Mouse (Mus musculus) stomach, postnatal 0 days (tissue): Measurements from ENCODE around the gene Ap5z1.

ENCODE experiments used
- CTCF ChIP-seq: IDR thresholded peaks from 2 replicates; pipeline ENCODE4 v1.5.1; 2016; ENCODE audit warnings: antibody characterized with exemption, low read depth, mild to moderate bottlenecking, moderate library complexity
- EP300 ChIP-seq: optimal IDR thresholded peaks from 2 replicates; pipeline ENCODE3; 2016; ENCODE audit warnings: antibody characterized with exemption

DNA sequence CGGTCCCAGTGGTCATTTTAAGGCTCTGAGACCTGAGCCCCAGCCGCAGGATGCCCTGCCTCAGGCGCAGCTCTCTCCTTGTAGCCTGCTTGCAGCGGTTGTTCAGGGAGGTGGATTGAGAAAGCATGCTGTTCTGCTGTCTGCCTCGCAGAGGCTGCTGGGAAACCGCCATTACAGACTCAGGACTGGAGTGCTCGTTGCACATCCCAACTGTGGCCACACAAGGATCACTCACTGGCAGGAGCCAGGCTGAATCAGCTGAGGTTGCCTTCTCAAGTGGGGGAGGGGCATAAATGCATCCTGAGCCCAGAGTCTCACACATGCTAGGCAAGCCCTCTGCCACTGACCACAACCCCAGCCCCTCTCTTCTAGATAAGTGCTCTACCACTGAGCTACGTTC, 18.0 kb upstream of the Ap5z1 start:
- TF ChIP-seq CTCF (no peak), EP300 (no peak)
